Mouse (Mus musculus): ENCODE results near the gene Myb.

Myb gene

DNA sequence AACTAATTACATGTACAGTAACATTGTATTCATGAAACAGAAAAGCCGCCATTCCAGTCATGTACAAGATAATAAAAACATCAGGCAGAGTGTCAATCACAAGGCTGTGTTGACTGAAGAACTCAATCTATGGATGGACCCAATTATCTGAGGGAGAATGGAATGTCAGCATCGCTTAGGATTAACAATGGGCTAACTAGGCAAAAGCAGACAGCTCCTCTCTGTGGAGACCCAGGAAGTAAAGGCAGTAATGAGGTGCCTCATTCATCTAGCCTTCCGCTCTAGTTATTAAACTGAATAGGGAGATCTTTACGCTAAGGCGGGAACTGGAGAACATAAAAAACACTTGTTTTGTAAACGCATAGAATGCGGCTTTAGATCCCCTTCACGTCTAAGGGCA lies 78.3 kb downstream of the Myb start:
- DNase-seq (ENCODE audit: low spot score), result no peak

DNA sequence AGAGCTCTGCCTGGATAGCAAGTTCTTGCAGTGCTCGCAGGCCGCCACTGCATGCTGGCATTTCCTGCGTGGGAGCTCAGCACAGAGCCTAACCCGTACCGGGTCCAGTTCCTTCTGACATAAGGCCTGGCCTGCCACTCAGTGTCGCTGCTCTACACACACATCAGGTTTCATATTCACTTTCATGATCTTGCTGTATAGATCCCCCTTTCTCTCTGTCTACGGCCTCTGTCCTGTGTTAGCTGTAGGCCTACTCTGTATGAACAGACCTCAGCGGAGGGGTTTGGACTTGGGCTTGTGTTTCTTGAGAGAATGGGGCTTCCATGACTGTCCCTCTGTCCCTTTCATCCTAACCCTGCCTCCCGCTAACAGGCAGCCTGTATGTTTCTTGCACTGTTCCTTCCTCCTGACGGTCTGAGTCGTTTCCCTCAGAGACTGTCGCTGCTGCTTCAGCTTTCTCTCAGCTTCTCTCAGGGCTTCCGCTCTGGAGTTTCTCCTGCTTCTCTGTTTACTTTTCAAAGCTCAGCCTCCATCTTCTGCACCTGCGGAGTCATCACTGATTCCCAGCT lies 83.5 kb downstream of the Myb start:
- DNase-seq (ENCODE audit: low spot score), result no peak

DNA sequence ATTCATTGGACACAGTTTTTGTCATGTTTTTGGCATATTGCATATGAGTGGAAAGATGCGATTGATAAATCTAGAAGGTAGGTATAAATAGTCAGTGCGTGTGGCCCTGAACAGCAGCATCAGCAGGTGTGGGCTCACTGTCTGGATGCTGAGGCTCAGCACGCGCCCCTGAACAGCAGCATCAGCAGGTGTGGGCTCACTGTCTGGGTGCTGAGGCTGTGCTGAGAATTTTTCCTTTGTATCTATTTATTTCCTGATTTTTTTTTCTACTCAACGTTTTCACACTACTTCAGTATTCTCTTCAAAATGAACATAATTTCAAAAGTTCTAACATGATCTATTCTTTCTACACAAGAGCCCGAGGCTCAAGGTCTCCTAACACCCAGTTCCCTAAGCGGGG lies 84.1 kb downstream of the Myb start:
- DNase-seq (ENCODE audit: low spot score), result no peak

DNA sequence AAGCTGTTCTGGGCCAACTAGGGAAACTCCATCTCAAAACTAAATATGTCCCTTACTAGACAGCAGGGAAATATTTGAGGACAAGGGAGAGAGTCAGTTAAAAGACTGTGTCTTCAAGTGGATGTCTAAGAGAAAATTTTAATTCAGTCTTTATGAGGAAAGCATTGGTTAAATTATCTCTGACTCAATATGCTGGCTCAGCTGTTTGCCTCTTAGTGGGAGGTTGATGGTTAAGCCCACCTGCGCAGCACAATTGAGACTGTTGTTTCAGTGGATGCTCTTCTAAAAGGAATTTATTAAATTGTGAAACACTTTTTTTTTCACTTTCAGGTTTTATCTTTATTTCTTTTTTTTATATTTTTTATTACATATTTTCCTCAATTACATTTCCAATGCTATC lies 84.6 kb downstream of the Myb start:
- DNase-seq (ENCODE audit: low spot score), result no peak

All from c-Kit-positive CD71-positive TER-119-positive erythroid progenitor cells, embryonic 14.5 days (primary cell).